Mouse (Mus musculus) heart, adult 2 months (tissue): Measurements from ENCODE around the gene Lipo3. TPM values are rescaled to one million over a fixed set of nuclear protein-coding genes. Genes with fewer than 3 reads are reported as not detected.

ENCODE experiments used
- DNase-seq, 2 experiments: peaks; one replicate each; pipeline ENCODE4 v3.0.0; 2021
- H3K27ac ChIP-seq: fragments of 200-600 bp; 2 replicates; pipeline ENCODE4 v1.8.1; 2022
- H3K27me3 ChIP-seq: fragments of 200-500 bp; 2 replicates; pipeline ENCODE4 v1.6.1; 2012; ENCODE audit warnings: mild to moderate bottlenecking, low read length, inconsistent platforms, mixed read lengths; ENCODE audit not compliant: control insufficient read depth, insufficient read depth
- H3K36me3 ChIP-seq: fragments of 200-500 bp; 2 replicates; pipeline ENCODE4 v1.6.1; 2012; ENCODE audit warnings: low read length, inconsistent platforms; ENCODE audit not compliant: control insufficient read depth, insufficient read depth
- H3K4me1 ChIP-seq: fragments of 200-500 bp; 2 replicates; pipeline ENCODE4 v1.6.1; 2011; ENCODE audit warnings: low read length; ENCODE audit not compliant: control insufficient read depth, insufficient read depth
- H3K4me3 ChIP-seq: fragments of 200-600 bp; 2 replicates; pipeline ENCODE4 v1.8.1; 2022
- H3K79me2 ChIP-seq: fragments of 200-500 bp; replicated peaks from 2 replicates; pipeline ENCODE4 v1.6.1; 2012; ENCODE audit warnings: mild to moderate bottlenecking, inconsistent platforms, low read length, moderate library complexity, mixed read lengths; ENCODE audit not compliant: control insufficient read depth, insufficient read depth
- H3K9ac ChIP-seq: fragments of 200-500 bp; 2 replicates; pipeline ENCODE4 v1.6.1; 2012; ENCODE audit warnings: low read depth, mild to moderate bottlenecking, control low read depth, inconsistent platforms, low read length, mixed read lengths
- CTCF ChIP-seq: fragments of 200-600 bp; IDR thresholded peaks from 2 replicates; pipeline ENCODE4 v1.8.1; 2022; ENCODE audit warnings: antibody characterized with exemption, mild to moderate bottlenecking, moderate library complexity
- EP300 ChIP-seq: fragments of 200-500 bp; IDR thresholded peaks from 2 replicates; pipeline ENCODE4 v1.6.1; 2011; ENCODE audit warnings: low read depth, low read length, control low read depth; ENCODE audit not compliant: insufficient read depth
- POLR2A ChIP-seq: fragments of 200-500 bp; IDR thresholded peaks from 2 replicates; pipeline ENCODE4 v1.6.1; 2011; ENCODE audit warnings: mild to moderate bottlenecking, low read depth, low read length, control low read depth; ENCODE audit not compliant: insufficient read depth
- intact Hi-C: fragments of 180-260 bp; cut with DNase I; formaldehyde crosslinking; loops from one replicate; pipeline ENCODE4 v1.15.1; 2025
- microRNA-seq, 2 experiments: library from miRNA; unstranded; fragments of <30 nt; microRNA quantifications; one replicate each; pipeline ENCODE4 v1.2.0; 2021
- polyA plus RNA-seq: library from polyadenylated mRNA; depleted of rRNA; stranded (reverse); fragments of >200 nt; gene quantifications from 2 replicates; pipeline ENCODE4 v1.2.3, GENCODE M21; 2012; rRNA removed
- total RNA-seq, 2 experiments: library from RNA; stranded (reverse); gene quantifications; 2 replicates each; pipeline ENCODE4 v1.2.3; 2021

The Lipo3 gene
- total and polyA plus RNA-seq, 3 experiments, result 2.5 to 7.7 (median 7.5) TPM

DNA sequence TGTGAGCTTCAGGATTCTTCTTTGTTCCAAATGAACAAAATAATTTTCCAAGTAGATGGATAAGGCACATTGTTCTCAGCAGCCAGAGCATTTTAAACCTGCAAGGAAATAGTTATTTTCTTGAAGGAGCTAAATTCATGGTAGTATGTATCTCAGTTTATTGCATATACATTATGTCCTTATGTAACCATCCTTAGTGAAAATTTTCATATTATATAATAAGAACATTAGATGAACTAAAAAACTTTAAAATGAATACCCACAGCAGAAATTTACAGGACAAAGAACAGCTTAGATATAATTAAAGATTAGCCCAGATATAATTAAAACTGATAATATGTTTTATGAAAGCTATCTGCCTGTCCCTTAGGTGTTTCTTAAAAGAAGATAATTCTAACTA is 244.1 kb downstream of the Lipo3 start, which contains the start of gene Lipo4:
Gene Lipo4 (minus strand): TSS at position 101 of the 400 bp plus-strand sequence.
- H3K4me1 ChIP-seq, result no peaks in the 10 kb centered on the region
- no peak for DNase-seq
- H3K36me3 ChIP-seq, result no peaks in the 10 kb centered on the region
- intact Hi-C loops, result no loop called here
- H3K4me3 ChIP-seq, result no peak within 1 kb of the TSS
- no peaks in the 10 kb centered on the region for H3K79me2 ChIP-seq
- no peak within 1 kb of the TSS for H3K27ac ChIP-seq
- H3K27me3 ChIP-seq, result no peaks in the 10 kb centered on the region
- TF ChIP-seq POLR2A (no peak), EP300 (no peak), CTCF (no peak)
- no peak within 1 kb of the TSS for H3K9ac ChIP-seq

Small RNA genes lying within 50 kb of the gene (microRNA-seq; reads per million reads assigned to microRNA genes)
- gene Gm27440, result 0 reads per million in 2 experiments

Other genes with a start within 250 kb of the Lipo3 start
- under 1 TPM; 0.20 to 0.21 TPM for gene Lipo4, start 244.2 kb downstream of the Lipo3 start, total RNA-seq
- gene Lipo4, start 244.2 kb downstream of the Lipo3 start, polyA plus RNA-seq, result not detected in 2 replicates
- gene Gm8978, start 136.7 kb downstream of the Lipo3 start, total RNA-seq, result not detected
- not detected in 2 replicates for gene Gm8978, start 136.7 kb downstream of the Lipo3 start, polyA plus RNA-seq
- gene Lipo2, start 10.6 kb downstream of the Lipo3 start, total RNA-seq, result under 1 TPM; 0.18 to 0.23 TPM
- gene Lipo2, start 10.6 kb downstream of the Lipo3 start, polyA plus RNA-seq, result 0.06 and 0.26 TPM in 2 replicates
- gene Lipo1, start 25.5 kb upstream of the Lipo3 start, total RNA-seq, result not detected
- not detected in 2 replicates for gene Lipo1, start 25.5 kb upstream of the Lipo3 start, polyA plus RNA-seq
- gene Lipf, start 199.2 kb upstream of the Lipo3 start, total RNA-seq, result not detected
- gene Lipf, start 199.2 kb upstream of the Lipo3 start, polyA plus RNA-seq, result not detected in 2 replicates
- not detected for gene Lipk, start 246.3 kb upstream of the Lipo3 start, total RNA-seq
- not detected in 2 replicates for gene Lipk, start 246.3 kb upstream of the Lipo3 start, polyA plus RNA-seq